Mouse (Mus musculus) gonadal fat pad, adult 2 months (tissue): ENCODE measurements at regions not wholly inside any gene's neighbourhood (a gene's known extent, or its start where the extent isn't known, plus 50 kb on each side); places are given as distances from the start of the nearest gene placed in this dataset.

Experiments used
- DNase-seq: peaks from one replicate; pipeline ENCODE4 v3.0.0-alpha.2; 2012; ENCODE audit warnings: low read depth

DNA sequence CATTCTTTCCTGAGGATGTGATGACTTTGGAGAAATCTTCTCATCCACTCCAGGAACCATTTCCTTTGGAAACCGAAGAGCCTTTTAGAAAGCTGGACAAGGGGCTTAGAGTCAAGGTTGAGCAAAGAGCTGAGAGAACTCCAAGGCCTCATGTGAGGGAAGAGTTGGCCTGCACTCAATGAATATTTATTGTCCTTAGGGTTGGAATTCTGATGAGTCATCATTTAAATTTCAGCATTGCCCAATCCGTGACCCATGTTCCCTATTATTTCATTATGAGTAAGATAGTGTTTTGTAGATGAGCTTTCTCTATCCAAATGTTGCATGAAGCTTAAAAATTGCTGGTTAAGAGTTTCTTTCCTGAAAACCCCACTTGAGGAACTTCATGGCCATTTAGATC, 232.3 kb upstream of the Gm12728 start:
- DNase-seq, result peak; percentile 45

DNA sequence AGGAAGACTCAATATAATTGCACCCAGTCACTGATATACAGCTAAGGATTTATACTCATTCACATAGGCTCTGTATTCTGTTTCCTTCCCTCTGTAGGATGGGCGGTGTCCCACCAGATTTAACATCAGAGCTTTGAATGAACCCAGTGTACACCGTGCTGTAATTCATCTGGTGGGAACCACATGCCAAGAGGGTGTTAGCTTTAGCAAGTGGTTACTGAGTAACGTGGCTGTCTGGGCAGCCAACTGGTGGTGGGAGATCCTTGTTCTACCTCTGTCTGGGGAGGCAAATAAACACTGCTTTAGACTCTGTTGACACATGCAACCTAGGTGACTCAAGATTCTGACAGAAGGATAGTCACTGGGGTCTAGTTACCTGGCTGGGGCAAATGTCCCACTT, 229.6 kb upstream of the Gm12728 start:
- no peak for DNase-seq

DNA sequence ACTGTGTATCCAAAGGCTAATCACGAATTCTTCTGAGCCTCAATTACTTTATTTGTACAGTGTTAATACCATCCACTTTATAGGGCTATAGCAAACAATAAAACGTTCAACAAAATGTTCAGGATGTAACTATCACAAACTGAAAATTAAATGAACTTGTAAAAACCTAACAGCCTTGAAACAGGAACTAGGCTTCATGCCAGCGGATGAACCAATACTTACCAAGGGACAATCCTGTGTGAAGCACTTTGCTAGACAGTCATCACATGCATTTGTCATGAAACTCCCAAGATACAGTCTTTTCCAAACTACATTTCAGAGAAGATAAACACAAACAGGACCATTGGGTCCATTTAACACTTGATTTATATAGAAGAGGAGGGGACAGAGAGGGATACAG, 228.9 kb upstream of the Gm12728 start:
- no peak for DNase-seq

DNA sequence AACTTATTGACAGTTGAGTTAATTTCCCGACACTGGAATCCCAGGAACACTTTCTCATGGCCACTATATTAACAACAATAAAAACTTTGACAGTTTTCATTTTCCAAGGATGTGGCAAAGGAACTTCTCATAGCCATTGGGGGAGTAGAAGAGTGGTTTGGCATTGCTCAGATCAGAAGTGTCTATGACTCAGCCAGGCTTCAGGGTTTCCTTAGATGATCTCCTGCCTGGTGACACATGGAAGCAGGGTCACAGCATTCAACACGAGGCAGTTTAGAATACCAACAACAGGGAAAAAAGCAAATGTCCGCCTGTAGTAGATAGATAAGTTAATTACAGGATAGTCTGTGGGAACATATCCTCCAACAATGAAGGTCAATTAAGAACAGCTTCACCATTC, 228.1 kb upstream of the Gm12728 start:
- DNase-seq, result no peak

DNA sequence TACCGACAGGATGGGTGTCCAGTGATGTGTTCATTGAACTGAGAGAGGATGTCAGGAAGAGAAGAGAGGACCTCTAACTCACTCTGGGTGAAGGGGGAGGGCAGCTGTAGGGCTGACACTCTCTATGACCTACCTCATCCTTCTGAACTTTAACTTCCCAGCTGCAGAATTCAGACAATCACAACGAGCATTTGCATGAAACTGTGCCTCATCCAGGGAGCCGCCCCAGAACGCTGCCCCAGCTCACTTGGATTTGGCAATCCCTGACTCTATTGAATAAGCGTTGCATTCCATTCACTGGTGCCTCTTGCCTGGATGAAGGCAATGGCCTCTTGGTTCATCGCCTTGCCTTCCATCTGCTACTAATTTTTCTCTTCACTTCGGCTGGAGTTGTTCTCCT, 223.9 kb upstream of the Gm12728 start:
- no peak for DNase-seq

DNA sequence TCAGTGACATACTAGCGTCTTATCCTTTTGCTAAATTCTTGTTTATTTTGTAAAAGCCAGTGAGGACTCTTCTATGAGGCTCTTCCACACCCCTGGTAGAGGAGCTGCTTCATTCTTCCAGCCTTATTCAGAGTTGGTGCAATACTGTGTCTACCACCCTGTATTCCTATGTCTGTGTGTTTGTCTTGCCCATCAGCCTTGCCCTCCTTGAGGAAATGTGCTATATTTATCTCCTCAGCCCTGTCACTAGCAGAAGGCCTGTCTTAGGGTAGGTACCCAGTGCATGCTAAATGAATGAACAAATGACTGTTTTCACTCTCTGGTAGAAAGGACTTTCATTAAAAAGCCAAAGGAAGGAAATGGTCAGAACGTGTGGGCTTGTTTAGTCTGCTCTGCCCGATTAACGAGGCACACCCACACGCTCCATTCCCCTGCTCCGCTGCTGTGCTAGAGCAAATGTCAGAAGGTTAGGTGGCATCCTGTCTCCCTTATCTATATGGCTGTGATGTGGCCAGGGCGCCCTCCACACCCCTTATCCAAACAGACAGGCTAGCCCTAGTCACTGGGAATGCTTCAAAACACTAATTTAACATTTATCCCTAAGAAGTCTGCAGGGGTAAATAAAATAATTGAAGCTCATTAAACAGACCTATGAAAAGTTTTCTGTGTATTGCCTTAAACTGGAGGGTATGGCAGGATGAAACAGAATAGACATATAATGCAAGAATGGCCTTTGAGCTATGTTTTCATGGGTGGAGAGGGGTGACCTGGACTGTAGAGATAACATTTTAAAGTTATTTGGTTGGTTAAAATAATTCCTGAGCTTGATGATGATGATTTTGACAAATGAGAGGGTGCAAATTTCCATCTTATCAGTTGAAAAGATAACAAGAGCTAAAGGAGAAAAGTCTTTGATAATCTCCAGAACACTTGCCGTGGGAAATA, 222.9 kb upstream of the Gm12728 start:
- no peak for DNase-seq

DNA sequence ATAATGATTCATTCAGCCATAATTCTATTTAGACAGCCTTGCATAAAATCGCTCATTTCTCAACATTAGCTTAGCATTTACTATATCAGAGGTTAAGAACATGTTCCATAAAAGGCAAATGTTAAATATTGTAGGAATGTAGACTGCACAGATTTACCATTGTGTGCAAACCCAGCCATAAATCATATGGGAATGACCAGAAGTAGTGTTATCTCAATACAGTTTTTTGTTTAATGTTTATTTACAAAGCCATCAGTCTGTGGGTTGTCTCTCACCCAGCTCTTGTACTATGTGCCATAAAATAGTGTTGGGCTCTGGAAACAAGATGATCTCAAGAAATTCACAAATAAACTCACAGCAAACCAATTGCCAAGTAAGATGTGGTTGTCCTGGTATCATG, 220.0 kb upstream of the Gm12728 start:
- DNase-seq, result no peak

DNA sequence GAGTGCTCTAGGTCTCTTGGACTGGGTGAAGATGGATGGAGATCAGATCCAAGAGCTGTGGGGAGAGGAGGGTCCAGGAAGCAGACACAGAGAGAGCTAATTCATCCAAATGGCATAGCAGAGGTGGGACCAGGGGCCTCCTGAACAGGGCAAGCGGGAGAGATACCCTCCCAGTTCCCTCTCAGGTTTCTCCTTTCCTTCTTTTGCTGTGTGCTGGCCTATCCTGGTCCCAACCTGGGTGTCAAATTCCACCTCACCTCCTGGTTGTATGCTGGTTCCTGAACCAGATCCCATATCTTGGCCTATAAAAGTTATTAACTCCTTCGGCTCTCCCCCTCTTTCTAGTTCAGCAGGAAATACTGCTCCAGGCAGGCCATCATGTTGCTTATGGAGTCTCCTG, 214.1 kb upstream of the Gm12728 start:
- no peak for DNase-seq

DNA sequence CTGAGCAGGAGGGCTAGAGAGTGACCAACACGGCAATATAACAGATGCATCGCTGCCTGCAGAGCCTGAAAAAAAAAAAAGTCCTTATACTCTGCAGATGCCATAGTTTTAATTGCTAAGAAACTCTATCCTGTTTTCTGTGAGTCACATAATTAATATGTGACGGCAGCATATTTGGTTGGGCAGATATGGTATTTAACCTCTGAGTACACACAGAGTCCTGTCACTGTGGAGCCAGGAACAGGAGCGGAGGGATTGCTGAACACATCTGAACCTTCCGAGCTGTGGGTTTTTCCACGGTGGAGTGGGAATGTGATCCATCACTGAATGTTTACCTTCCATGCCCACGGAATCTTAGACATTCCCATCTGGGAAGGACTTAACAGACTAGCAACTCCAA, 208.7 kb upstream of the Gm12728 start:
- no peak for DNase-seq

DNA sequence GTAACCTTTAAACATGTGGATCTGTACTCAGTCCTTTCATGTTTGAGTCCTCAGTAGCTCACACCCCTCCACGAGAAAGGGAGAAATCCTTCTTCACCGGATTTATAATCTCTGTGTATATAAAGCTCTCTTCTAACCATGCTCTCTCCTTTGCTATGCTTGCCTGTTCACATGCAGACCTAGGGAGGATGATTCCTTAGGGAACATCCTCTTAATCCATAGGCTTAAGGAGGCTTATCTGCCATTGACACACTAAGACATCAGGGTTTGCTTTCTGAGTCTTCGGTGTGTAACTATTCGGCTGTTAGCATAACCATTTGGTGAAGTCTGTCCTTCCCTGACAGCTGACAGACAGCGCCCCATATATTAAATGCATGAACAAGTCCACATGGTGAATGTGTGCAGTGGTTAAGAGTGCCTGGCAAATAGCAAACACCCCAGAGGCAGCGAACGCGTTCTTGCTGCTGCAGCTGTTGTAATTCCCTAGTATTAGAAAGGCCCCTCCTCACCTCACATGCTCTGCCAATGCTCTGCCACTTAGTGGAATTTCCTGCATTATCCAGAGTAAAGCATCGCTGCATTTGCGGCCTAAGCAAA, 205.2 kb upstream of the Gm12728 start:
- DNase-seq, result no peak

DNA sequence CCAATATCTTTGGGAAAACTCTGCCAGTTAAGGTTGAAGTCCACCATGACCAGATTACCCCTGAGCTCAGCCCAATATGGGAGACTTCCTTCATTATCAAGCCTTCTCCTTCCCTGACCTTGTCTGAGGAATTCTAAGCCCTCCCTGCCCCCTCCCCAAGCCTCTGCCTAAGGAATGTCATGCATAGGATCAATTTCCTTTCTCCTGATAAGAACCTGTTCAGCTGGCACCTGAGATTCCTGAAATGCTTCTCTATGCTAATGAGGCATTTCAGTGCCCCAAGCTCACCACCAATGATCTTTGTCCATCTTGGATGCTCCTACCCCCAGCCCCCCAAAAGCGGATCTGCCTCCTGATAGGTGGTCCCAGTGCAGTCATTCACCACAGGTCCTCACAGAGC, 186.0 kb upstream of the Gm12728 start:
- no peak for DNase-seq

DNA sequence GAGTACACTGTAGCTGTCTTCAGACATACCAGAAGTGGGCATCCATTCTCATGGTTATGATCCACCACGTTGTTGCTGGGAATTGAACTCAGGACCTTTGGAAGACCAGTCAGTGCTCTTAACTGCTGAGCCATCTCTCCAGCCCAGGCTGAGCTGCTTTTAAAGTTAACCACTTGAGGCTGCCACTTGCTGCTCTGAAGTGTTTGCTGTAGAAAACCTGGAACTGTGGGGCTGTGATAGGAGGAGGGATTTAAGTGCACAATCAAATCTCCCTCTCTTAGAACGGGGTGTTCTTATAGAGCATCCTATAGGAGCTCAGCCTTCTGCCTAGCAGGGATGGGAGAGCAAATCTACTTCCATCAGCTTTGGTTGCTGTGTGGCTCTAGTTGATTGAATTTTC, 185.1 kb upstream of the Gm12728 start:
- no peak for DNase-seq

DNA sequence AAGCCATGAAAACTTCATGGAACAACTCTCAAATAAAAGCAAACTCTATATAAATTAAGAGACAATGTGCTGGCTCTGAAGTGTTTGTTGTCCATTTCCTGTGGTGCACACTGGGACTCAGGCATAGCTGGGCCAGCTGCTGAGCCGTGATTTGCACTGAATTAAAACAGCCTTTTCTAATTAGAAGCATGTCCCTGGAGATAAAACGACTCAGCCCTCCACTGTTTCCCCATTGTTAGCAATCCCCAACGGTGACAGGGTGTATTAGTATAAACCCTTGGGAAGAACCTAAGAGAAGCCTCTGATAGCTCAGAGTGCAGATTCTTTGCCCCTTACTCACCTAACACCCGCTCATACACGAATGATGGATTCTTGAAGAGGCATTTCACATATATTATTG, 182.9 kb upstream of the Gm12728 start:
- DNase-seq, result no peak

DNA sequence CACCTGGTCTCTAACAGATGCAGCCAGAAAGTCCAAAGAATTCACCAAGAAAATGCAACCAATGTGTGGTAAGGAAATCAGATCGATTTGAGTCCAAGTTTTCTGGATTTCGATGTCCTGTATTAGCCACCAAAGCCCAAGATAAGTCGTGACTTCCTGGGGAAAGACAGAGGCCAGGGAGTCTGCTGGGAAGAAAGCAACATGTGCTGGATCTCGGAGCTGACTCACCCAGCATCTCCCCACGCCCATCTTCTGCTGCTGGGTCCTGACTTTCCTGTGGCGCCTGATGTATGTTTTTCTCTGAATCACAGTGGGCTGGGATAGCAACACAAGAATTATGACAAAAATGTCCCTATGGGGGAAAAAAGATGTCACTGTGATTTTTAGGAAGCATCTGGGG, 178.8 kb upstream of the Gm12728 start:
- DNase-seq, result no peak

DNA sequence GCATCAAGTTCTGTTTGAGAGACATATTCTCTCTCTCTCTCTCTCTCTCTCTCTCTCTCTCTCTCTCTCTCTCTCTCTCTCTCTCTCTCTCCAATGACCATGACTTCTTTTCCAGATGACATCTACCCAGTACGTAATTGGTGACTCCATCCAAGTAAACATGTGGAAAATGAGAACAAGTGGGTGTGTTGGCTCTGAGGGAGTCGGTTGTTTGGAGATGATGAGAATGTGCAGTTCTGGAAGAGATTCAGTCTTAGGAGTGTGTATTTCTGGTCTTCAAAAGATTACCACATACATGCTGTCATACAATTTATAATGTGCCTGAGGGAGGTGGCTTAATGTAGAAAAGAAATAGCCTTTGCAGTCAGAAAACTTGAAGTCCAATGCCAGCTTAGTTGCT, 175.3 kb upstream of the Gm12728 start:
- DNase-seq, result no peak

DNA sequence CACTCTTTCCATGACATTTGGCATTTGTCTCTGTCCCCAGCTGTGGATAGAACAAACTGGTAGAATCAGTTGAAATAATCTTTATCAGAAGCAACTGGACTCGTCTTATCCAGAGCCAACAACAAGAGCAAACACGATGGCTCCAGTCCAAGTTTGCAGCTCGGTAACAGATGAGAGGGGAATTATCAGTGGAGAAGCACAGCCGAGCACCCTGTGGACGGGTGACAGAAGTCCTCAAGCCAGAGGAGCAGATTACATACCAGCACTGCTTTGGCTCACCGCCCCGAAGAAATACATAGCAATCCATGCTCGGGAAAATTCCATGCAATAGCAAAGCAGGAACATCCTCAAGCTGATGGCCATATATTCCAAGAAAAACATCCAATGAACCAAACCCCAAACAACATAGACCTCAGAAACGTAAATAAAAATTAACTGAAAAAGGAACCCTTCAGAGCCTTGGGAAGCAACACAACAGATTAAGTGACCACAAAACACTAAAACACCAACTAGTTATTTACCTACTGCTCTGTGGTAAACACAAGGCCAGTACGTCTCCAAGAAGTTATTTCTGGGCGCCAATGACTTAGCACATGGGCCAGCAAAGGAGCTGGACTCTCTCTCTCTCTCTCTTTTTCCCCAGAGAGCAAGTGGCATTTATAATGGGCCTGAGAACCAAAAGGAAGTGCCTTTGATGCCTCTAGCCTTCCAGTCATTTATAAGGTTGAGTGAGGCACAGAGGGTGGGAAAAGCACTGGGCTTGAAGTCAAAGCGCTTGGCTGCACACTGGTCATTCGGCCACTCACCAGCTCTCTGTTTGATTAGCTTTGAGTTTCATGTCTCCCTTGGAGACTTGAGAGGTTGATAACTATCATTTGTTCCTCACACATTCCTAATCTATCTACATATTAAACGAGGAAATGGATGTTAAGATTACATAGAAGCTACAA, 163.0 kb upstream of the Gm12728 start:
- DNase-seq, result no peak

DNA sequence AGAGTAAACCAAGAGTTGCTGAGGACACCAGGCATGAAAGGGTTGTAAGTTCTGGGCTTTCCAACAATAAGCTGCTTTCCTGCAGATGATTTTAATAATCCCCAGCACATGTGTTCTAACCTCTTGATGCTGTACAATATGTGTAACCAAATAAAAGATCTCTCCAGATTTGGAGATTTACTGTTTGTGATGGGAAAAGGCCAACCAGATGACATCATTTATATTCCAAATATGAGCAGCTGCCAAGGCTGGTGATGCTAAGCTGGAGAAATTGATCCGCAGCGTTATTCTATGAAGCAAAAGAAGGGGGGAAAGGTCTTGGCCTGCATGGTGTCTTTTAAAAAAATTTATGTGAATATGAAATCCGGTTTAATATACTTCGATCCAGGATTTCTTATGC, 160.1 kb upstream of the Gm12728 start:
- no peak for DNase-seq

DNA sequence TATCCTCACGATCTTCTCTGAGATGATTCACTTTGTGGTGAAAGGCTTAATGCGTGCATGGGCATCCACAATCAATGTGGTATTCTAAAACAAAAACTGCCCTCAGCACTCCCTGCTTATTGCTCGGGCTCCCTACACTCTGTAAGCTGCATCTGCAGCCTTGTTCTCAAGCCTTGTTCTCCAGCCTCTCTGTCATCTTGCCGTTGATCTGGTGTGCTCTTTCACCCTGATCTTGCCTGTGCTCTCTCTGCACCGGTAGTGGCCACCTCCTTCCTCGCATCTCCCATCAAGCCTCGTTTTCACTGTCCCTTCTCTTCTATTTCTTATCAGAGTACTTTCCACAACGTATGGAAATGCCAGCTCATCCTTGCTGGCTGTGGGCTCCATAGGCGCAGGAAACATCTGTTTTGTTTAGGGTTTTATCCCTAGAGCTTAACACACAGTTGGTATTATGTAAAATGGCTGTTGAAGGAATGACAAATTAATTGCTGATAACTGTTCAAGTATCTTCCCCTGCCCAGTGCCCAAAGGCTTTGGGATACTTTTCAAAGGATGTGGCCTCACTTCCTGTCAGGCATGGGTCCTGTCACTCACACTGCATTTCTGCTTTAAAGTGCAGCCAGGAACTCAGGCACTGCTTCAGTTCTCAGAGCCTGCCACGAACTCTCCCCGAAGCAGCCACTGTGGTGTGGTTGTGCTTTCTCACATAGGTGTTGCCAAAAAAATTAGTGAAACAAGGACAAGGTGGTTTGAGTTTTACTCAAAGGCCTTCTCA, 158.9 kb upstream of the Gm12728 start:
- DNase-seq, result no peak

DNA sequence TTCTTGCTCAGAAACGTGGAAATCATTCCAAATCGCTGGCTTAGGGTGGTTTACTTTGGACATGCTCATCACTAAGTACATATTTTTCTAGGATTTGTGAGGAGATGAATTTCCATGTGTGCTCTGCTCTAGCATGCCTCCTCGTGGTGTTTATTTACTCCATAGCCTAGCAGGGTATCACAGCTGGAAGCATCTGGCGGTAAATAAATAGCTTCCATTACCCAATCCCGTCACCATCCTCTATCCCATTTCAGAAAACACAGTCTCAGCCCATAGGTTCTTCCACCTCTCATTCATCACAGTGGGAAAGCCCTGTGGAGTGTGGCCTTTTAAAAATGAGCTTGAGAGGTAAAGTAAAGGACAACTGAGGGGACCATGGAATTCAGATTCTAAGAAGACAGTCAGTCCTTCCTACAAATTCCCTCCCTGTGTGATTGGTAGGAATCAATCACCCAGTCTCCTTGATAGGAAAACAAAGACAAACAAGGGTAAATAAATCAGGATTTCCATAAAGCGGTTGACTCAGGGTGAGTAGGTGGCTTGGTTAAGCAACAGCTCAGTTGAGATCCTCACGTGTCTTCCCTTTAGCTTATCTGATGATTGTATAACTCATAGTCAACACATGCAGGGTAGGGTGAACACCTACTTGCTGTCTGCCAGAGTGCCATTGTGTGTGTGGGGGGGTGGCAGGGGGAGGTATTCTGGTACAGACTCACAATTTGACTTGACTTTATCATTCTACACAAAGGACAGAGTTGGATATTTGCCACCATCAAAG, 156.9 kb upstream of the Gm12728 start:
- no peak for DNase-seq

DNA sequence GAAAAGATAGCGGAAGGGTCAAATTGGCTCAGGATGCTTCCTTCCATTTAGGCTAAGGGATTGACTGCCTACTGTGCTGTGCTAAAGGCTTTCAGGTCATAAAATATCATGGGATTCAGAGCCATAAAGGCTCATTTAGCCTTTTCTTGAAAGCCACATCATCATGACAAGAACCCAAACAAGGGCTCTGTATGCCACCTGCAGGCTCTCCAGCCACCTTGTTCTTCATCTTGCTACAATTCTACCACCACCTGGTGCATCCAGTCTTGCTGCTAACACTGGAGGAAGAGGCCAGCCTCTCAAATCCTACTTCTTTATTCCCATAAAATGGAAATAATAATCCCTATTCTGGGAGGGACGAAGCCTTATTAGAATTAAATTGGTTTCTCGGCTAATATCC, 155.9 kb upstream of the Gm12728 start:
- no peak for DNase-seq

DNA sequence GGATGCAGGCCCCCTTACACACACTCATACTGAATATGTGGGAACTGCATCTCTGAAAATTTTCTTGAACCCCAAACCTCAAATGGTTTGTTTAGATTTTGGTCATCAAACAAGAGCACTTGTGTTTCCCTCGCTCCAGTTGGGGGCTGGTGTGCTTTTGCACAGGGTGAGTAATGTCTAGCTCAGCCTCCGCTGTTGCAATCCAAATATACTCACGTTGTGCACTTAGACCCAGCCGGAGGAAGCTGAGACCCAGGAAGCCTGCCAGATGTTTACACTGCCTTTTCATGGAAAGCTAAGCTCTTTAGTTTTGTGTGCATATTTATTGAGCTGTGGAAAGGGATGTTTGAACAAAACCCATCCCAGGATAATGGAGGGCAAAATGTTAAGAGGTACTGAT, 148.9 kb upstream of the Gm12728 start:
- DNase-seq, result no peak
